Mouse (Mus musculus) kidney, adult 18-20 months (tissue): ENCODE results near the gene Gm21987.

Experiments used
- DNase-seq: peaks from one replicate; pipeline ENCODE4 v3.0.0; 2021

Gm21987 gene

DNA sequence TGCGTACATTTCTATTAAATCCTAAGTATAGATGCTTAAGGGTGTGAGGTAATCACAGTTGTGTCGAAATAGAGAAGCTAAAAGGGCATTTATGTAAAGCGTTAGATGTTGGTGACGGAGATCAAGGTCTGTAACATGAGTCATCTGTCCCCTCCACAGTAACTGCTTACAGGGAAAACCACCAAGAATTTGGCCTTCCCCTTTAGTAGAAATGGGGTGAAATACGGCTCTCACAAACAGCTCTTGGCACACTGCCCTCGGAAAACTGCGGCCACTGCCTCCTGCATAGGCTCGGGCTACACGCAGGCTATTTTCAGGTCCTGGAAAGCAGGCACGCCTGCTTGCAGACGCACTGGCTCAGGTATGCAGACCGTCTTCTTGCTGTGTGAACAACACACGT lies 49.3 kb downstream of the Gm21987 start:
- peak; percentile 50 for DNase-seq

DNA sequence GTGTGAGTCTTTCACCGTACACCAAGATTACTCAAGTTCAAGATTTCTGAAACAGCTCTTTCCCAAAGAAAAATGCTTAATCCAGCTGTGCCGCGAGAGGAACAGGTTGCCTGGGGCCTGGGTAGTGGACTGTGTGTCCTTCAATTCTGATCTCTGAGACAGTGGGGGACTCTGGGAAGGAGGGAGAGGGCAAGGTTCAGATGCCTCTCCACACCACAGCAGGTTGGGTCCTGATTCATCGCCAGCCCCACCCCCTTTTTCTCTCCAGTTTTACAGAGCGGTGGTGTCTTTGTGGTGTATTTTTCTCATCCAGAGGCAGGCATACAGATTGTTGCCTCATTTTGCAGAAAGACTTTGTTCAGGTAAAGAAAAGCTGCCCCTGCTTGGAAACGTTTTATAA lies 51.4 kb downstream of the Gm21987 start:
- DNase-seq: peak; percentile 46

- DNase-seq: no peak
Measured at GRCm38 (mm10) chr16:38399076-38399475, 52.2 kb downstream of the Gm21987 start.

GRCm38 (mm10) chr16:38399531-38400231 lies 52.8 kb downstream of the Gm21987 start:
- peak; percentile 35 for DNase-seq

DNA sequence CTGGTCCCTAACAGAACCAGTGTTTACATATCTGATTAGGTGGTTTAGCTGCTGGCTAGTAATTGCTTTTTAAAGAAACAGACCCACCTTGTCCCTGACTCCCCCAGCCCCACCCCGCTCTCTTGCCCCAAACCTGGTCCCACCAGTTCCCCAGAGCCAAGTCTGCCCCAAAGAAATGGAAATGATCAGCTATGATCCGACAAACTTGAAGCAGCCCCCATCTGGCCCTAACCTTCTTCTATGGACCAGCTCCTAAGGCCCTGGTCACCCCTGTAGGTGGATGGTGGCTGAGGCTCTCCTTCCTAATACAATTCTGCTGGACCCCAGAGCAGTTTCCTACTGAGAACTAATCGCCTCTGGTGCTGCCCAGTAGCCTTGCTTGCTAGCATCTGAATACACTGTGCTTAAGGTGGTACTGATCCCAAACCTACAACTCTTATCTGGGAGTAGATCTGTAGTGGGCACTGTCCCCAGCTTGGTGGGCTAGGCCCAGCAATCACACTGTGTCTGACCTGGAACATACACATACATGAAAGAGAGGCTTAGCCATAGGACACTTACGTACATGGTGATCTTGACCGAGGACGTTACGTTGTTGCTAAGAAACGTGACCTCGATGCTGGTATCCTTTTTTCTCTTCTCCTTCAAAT lies 53.6 kb downstream of the Gm21987 start:
- DNase-seq: no peak

GRCm38 (mm10) chr16:38401468-38401867 lies 54.6 kb downstream of the Gm21987 start:
- no peak for DNase-seq

GRCm38 (mm10) chr16:38403639-38404038 lies 56.8 kb downstream of the Gm21987 start:
- no peak for DNase-seq

DNA sequence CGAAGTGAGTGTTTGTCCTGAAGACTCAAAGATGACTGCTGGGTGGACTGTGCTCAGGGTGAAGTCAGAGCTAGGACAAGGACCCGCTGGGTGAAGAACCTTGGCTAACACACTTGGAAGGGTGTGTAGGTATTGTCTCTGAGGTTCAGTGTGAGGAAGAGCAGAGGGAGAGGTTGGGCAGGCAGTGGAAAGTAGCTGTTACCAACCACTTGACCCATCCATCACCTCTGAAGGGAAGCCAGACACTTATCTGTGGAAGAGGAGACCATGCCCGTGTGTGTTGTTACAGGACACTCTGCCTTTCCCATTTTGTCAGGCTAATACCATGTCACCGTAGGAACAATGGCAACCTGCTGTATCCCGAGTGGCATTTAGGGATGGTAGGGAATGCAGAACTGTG lies 59.5 kb downstream of the Gm21987 start:
- no peak for DNase-seq

GRCm38 (mm10) chr16:38406708-38407107 lies 59.9 kb downstream of the Gm21987 start:
- DNase-seq: no peak

GRCm38 (mm10) chr16:38407584-38407983 lies 60.7 kb downstream of the Gm21987 start:
- no peak for DNase-seq

DNA sequence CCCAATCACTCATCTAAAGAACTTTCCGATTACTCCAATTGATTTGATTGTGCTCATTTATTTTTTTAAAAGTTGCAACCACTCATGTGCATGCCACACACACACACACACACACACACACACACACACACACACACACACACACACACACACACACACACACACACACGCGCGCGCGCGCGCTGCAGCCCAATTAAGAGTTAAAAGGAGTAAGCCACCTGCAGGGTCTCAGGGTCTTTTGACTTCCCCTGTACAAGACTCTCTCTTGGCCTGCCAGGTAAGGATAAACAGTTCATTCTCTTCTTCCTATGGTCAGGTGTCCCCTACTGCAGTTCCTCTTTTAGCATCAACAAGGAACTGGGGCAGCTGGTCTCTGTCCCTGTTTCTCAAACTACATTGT lies 61.6 kb downstream of the Gm21987 start:
- DNase-seq: no peak
